Mouse (Mus musculus) T-cell, adult 2 months (primary cell): ENCODE measurements around the gene Carmil1.
"Not testable (repeated sequence)": the region's sequence is repeated elsewhere in the genome, so short reads cannot be mapped to it uniquely, and the experiment has no call there.

Experiments
- DNase-seq: peaks from one replicate; pipeline ENCODE4 v3.0.0; 2022; ENCODE audit warnings: low spot score

The Carmil1 gene

DNA sequence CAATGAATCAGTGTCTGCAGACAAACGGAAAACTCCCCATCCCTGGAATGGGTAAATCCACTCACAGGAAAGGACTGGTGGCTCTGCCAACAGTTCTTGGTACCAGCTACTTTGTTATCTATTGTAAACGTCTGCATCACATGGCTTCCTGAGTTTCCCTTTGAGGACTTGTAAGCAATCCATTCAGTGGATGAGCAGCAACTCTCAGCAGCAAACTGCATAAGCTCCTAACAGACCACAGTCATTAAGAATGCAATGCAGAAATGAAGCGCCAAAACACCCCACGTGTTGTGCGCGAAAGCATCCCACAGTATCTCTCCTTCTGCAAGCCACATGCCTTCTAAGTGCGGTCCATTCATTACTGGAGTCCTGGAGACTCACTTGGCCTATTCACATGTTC is 128.0 kb downstream of the Carmil1 start:
- DNase-seq, result no peak

DNA sequence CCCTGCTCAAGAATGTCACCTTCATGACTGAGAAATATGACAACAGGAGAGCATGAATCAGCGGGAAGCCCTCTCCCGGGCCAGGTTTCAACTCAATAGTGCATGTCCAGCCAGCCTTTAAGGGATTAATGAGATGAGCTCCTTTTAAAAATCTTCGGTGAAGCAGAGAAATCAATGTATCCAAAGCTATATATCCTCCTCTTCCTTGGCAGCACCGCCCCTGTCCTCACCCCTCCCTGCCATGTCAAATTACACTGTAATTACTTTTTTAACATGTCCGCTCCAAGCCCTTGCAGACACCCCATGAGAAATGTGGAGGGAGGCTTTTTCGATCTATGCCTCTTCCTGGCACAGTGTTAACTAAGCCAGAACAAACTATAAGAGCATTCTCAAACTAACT is 129.3 kb downstream of the Carmil1 start:
- DNase-seq, result no peak

DNA sequence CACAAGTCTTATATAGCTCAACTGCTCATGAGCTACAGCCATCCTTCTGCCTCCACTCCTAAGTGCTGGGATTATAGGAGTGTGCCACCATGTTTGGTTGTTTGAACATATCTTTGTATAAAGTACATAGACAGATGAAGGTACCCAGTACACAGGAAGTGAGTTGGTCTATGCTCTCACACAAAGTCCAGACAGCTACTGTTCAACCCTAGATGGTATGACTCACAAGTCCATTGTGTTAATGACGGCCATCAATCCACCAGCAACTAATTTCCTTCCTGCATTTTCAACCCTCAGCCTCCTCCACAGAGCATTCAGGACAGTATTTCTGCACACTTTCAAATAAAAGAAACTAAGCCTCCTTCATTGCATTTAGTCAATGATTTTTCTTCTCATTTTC is 132.0 kb downstream of the Carmil1 start:
- no peak for DNase-seq

DNA sequence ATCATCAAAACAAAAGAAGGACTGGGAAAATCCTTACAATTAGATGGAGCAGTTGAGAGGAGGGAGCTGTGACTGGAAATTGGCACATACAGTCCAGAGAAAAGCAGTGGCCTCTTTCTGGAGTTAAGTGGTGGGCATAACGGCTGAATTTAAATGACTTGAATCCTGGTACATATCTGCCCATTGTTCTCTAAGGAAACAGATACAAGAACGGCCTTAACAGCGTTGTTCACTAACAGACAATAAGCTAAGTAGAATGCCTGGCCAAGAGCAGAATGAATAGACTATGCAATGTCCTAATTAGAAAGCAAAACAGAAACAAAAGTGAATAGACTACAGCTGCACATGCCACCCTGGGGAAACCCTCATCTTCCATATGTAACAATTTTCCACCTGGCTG is 133.6 kb downstream of the Carmil1 start:
- DNase-seq, result no peak

DNA sequence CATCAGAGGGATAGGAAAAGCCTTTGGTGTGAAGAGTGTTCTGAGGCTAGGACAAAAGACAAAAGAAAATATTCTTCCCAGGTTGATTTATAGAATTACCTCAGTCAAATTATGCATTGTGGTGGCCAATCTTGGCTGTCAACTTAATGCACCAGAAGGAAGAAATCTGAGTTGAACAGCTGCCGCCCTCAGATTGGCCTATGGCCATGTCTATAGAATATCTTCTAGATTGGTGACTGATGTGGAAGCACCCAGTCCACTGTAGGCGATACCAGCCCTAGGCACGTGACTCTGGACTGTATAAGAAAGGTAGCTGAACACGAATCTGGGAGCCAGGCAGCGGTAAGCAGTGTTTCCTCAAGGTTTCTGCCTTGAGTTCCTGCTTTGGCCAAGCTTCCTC is 134.1 kb downstream of the Carmil1 start:
- DNase-seq, result no peak

DNA sequence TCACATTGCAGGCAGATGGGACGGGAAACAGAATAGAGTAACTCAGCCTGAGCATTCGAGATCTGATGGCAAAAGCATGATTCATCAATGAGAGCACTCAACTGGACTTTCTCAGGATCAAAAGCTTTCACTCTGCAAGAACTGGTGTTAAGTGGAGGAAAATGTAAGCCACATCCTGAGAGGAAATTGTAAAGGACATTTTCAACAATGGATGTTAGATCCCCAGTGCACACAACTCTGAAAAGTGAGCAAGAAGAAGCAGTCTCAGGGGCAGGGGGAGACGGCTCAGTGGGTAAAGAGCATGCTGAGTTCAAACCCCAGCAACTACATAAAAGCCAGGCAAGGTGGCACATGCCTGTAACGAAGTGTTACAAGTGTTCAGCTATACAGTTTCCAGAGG is 135.7 kb downstream of the Carmil1 start:
- no peak for DNase-seq

DNA sequence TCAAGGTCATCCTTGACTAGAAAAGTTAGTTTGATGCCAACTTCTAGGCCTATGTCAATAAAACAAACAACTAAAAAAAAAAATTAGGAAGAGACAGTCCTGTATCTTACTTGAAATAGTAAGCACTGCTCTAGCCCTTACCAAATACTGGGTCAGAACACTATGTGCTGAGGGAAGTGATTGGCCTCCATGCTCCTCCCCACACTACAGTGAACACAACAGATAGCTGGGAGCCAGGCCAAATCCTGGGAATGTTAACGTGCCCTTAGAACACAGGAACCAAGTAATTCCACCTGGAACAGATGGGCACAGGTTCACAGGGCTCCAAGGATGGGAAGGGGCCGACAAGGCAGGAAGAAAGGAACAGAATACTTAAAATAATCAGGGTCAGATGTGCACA is 136.5 kb downstream of the Carmil1 start:
- no peak for DNase-seq

DNA sequence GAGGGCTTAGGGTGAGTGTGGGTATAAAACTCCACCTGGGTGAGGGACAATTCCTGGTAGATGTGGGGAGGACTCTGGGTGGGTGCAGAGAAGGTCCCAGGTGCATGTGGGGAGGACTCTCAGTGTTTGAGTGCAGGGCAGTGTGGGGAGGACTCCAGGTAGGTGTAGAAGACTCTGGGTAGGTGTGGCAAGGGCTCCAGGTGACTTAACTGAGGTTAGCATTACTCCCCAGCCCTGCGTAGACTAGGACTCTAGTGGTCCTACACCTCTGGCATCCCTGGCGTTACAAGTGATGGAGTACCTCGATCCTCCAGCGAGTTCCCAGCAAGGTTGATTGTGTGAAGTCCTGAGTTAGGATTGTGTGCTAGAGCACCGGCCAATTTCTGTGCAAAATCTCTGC is 143.8 kb downstream of the Carmil1 start:
- no peak for DNase-seq

DNA sequence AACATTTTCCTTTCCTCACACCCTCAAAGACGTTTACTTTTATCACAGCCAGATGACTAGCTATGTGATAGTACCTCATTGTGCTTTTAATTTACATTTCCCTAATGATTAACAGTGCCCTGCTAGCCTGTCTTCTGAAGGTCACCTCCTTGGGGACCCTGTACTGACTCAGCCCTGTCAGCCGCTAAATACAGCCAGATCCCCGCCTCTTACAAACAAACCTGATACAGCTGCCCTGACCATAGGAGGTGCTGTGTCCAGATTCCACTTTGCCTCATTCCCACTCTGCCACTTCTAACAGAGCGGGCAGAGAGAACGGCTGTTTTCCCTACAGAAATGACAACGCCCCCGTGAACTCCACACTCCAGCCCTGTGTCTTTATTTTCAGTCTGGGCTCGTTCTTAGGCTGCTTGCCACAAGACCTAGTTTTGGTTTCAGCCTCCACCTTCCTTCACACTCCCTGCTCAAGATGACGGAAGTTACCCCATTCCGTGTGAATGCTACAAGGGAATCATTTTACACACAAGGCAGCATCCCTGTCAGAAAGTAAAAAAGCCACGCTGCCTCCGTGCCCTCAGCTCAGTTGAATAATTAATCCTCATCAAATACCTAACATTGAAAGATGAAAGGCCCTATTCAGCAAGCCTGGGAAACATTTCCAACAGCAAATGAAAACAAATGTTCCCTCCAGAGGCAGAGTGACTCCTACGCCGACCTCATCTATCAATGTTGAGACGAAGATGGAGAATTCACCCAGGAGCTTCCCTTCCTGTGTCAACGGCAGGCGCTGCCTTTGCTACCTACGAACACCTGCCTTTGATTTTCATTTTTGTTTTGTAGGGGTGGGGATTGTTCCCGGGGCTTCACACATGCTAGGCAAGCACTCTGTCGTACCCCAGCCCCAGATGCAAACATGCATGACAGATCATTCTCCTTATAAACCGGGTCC is 145.0 kb downstream of the Carmil1 start:
- DNase-seq, result no peak

DNA sequence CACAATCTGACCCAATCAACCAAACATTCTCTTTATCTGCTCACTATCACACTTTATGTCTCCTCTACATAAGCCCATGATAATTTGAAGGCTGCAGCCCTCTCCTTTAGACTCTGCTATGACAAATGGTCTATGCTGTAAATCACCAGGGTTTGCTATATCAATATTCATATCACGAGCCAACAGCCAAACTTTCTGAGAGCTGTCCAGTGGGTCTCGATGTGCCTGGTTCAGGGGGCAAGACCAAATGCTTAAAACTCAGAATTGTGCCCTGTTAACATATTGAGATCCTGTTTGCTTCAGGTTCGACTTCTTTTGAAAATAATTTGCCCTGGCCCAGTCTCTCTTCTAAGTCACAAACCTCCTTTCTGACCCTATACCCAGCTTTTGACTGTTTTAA is 147.7 kb downstream of the Carmil1 start:
- no peak for DNase-seq

DNA sequence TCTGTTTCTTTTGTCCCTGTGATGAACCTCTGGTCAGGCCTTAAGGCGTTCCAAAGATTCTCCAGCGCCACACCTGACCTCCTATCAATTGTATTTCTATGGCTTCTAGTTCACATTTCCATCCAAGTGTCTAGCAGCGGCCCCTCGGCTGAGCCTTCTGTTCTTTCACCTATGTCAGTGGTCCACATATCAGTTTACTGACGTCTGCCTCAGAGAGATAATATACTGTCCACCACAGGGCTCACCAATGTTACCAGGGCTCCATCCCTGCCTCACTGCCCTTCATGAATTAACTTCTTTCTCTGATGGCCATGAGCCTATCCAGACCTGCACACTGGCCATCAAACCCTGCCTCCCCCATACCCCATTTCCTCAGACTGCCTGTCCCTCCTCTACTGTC is 149.3 kb downstream of the Carmil1 start:
- DNase-seq, result no peak

DNA sequence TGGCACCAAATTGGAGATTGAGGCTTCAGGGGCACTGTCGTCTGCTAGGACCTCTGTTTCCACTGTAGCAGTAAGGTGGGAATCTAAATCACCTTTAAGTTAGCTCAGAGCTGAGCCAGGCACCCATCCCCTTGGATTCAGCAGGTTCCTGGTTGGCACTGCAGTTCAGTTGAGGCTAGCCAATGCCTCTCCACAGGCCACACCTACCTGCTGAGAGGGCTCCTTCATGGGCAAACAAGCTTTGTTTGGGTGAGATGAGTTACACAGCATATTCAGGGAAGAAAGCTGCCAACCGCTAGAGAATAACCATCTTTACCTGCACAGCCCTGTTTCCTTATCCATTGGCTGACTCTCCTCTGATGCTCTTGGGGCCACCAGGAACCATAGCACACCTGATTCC is 149.9 kb downstream of the Carmil1 start:
- no peak for DNase-seq

DNA sequence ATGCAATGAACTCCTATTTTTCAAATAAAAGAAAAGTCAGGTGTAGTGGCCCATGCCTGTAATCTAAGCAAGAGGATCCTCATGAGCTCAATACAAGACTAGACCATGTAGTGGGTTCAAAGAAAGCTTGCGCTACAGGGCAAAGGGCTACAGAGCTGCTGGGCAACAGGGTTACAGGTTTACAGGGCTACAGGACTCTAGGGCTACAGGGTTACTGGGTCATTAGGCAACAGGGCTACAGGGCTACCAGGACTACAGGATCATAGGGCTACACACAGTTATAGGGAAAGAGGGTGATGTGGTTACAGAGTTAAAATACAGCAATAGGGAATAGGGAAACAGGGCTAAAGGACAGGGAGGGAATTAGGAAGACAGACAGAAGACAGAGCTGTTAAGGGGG is 151.9 kb downstream of the Carmil1 start:
- no peak for DNase-seq

DNA sequence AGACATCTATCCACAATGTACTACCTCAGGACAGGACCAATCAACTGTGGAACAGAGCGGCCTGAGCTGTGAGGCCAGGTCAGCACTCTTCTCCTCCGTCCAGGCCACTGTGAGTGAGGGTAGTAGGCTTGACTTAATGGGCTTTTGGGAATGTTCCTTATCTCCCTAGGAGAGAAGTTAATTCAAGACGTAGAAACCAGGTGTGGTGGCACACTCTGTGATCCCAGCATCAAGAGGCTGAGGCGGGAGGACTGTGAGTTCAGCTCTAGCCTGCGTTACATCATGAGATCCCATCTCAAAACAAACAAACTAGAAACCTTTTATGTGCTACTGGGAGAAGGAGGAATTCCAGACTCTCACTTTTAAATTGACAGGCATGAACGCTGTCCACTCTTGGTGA is 154.7 kb downstream of the Carmil1 start:
- no peak for DNase-seq

DNA sequence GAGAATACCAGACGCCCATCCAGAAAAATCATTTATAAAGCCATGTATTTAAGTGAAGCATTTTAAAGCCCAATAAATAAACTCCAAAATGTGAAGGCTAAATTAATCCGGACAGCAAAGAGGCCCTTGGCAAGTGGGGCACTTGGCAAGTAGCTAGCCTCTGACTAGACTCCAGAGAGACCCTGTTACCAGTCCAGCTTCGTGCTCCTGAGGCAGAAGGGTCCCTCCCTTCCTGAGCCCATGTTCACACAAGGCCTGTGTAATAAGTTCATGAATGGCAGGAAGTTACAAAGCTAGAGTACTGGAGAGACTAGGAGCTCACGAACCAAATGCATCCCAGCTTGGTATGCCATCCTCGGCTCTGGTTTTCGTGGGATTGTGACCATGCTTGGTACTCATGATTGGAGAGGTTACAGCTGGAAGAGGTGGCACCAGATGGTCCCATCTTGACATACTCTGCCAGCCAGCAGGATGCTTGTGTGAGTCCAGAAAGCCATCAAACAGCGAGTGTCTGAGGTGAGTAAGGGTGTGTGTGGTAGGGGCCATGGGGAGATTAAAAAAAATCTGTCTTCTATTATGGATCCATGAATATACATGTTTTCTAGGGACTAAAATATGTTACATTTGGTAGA is 163.3 kb downstream of the Carmil1 start:
- DNase-seq, result no peak

DNA sequence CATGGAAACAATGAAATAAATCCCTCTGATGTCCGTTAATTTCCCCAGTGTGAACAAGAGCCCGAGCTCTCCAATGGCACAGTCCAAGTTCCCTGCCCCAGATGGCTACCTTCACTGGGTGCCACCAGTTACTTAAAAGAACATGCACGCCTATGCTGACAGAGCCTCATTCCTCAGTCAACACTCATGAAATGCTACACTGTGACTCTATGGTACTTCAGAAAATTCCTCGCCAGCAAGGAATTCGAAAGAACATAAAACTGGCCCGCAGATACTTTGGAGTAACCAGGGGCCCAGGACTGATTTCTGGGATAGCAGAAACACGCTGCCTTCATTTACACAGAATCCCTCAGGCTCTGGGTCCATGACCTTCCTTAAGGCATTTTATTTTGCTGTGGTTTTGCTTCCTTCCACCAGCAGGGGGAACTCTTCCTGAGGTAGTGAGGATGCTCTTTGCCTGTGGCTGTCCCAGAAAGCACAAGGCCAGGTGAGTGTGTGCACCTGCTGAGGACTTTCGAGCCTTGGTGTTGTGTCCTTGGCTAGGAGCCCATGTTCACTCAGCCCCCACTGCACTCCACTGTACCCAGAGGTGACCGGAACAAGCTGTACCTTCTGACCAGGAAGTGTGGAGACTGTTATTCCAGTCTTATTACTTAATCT is 167.8 kb downstream of the Carmil1 start:
- no peak for DNase-seq

DNA sequence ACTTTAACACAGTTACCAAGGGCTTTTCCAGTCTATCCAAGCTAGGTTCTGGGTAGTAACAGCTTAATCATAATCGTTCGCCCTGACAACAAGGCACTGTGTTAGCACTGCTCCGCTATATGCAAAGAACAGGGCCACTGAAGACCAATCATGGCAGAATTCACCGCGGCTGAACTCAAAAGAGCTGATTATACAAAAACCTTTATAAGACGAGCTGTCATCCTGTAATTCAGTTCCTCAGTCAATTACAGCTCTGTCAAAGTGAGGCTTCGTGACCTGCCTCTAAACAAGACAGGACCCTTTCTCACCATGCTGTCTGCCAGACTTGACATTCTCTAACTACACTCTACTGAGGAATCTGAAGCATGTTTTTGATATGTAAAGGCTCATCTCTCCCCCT is 170.3 kb downstream of the Carmil1 start:
- DNase-seq, result no peak

DNA sequence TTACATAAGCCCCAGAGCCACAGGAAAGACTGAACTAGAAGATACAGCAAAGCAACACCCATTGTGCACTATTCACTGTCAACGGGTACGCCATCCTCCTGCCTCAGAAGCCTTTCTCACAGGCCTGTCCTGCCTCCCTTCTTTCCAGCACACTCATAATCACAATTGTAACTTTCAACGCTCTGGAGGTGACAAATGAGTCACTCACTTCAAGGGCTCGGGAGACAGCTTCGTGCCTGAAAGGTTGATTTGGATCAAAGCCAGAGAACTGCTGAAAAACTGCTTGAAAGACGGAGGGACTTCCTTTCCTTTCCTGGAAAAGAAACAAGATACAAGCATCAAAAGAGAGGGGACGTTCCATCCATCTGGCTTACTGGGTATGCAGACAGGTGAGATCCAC is 172.3 kb downstream of the Carmil1 start:
- no peak for DNase-seq

DNA sequence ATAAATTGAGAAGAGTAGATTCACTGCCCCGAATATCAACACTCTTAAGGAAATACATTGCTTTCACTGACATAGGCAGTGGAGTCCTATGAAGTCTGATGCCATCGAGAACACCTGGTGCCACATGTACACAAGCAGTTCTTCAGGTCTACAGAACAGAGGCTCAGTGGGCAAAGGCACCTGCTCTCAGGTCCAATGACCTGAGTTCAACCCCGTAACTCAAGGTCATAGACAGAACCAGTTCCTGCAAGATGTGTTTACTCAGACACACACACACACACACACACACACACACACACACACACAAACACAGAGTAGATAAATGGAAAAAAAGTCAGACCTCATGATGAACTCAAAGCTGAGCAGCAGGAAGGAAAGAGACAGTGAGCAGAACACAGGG is 173.5 kb downstream of the Carmil1 start:
- no peak for DNase-seq

DNA sequence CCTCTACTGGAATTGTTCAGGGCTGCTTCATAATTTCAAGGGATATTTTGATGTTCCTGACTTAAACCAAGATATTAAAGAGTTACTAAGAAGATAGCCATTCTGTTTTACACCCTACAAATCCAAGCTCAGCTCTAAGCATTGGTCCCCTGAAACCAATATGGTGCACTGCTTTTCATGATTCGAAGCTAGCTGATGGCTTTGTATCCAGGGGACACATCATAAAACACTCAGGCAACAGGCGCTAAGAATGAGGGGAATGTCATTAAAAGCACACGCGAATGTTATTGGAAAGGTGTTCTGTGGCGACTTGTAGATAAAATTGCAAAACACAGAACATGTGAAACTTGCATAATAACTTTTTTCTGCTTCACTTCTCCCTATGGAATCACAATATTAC is 174.8 kb downstream of the Carmil1 start:
- DNase-seq, result no peak

DNA sequence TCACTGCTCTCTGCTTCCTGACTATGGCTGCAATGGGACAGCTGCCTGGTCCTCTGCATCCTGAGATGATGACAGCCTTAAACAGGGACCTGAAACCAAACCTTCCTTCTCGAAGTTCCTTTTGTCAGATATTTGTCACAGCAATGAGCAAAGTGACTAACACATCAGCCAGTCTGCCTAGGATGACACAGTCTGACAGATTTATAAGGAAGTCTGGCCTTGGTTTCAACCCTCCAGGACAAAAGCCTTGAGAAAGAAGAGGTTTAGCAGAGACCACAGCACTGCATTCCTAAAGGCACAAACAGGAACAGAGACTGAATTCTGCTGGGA is 175.3 kb downstream of the Carmil1 start:
- DNase-seq, result no peak

DNA sequence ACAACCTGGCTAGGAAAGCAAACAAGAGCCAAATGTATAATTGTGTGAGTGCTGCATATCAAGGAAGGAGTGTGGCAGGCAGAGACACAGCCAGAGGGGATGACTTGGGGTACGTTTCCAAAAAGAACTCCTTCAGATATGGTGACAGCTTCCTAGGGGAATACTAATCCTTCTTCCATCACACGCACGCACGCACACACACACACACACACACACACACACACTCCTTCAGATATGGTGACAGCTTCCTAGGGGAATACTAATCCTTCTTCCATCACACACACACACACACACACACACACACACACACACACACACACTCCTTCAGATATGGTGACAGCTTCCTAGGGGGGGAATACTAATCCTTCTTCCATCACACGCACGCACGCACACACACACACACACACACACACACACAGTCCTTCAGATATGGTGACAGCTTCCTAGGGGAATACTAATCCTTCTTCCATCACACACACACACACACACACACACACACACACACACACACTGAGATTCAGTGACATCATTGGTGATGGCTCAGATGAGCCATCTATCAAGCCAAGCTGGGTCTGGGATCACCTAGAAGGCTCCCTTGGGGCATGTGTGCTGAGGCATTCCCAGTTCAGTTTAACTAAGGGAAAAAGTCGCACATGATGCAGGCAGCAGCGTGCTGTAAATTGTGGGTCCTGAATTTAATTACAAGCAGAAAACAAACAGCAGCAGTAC is 175.8 kb downstream of the Carmil1 start:
- DNase-seq, result not testable (repeated sequence)

DNA sequence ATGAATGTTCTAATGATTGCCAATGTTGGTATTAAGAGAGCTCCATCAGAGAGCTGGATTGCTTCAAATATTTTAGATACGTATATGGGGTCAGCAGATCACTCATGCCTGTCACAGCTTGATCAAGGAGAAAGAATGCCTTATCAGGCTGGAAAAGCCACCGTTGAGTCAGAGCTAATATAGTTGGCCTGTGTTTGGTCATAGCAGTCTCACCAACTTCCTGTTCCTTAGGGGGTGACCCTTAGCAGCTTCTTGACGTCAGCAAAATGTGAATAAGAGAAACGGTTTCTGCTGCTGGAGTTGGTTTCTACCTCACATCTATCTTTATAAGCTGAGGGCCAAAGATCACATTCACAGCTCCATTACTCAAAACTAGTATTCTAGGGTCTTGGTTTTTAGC is 176.6 kb downstream of the Carmil1 start:
- no peak for DNase-seq
